Mouse (Mus musculus): ENCODE results near the gene Mphosph10. TPM values are rescaled to one million over a fixed set of nuclear protein-coding genes. Genes with fewer than 3 reads are reported as not detected.

Mphosph10 gene
- total and polyA plus RNA-seq, 2 experiments from 2014 or later, result 6.0 to 20.5 TPM

- no peak overlapping the region for H3K4me2 ChIP-seq (ENCODE audit: low read depth, low read length)
- peak; percentile 85 for TF ChIP-seq CTCF (IDR thresholded peaks at IDR 0.05; ENCODE audit: low read depth)
- 45% methylated on average over 1 of the region's 1 CpGs for WGBS
- no peak overlapping the region for H3K4me3 ChIP-seq (ENCODE audit: low read length)
- H3K4me1 ChIP-seq (ENCODE audit: insufficient read depth, low read length), result no peaks in the 10 kb centered on the region
- peaks cover 12% of the 10 kb centered on the region; the same call in 1 of the 2 replicates for H3K36me3 ChIP-seq (ENCODE audit: insufficient read depth, low read length)
- no peaks in the 10 kb centered on the region for H3K9me3 ChIP-seq (ENCODE audit: low read length)
- no peak overlapping the region for H3K9ac ChIP-seq (replicated peaks; ENCODE audit: low read length)
- H3K27me3 ChIP-seq (ENCODE audit: insufficient read depth, low read length), result no peaks in the 10 kb centered on the region
- ATAC-seq (peak; percentile 87), DNase-seq (ENCODE audit: low spot score) (peak; percentile 77)
- no peak overlapping the region for H3K27ac ChIP-seq
Observed at GRCm38 (mm10) chr7:64326892-64327291, 65.2 kb downstream of the Mphosph10 start.

Other genes with a start within 250 kb of the Mphosph10 start
- 0.16 TPM in 1 of 2 replicates, not detected in the other for gene Trpm1, start 238.4 kb downstream of the Mphosph10 start, total RNA-seq (2014; rRNA removed)
- 0.26 and 0.33 TPM in 2 replicates for gene Trpm1, start 238.4 kb downstream of the Mphosph10 start, polyA plus RNA-seq (2015; fragmentation: Nextera tagmentation; extraction: Ambion mirVana)
- gene Mtmr10, start 104.6 kb downstream of the Mphosph10 start, total RNA-seq (2014; rRNA removed), result 11.7 and 14.5 TPM in 2 replicates
- gene Mtmr10, start 104.6 kb downstream of the Mphosph10 start, polyA plus RNA-seq (2015; fragmentation: Nextera tagmentation; extraction: Ambion mirVana), result 9.5 and 10.5 TPM in 2 replicates
- gene Fan1, start 18.2 kb downstream of the Mphosph10 start, total RNA-seq (2014; rRNA removed), result 6.0 and 9.5 TPM in 2 replicates
- gene Fan1, start 18.2 kb downstream of the Mphosph10 start, polyA plus RNA-seq (2015; fragmentation: Nextera tagmentation; extraction: Ambion mirVana), result 5.4 and 6.0 TPM in 2 replicates
- gene Mcee, start 339 bp upstream of the Mphosph10 start, total RNA-seq (2014; rRNA removed), result 12.9 and 27.0 TPM in 2 replicates
- gene Mcee, start 339 bp upstream of the Mphosph10 start, polyA plus RNA-seq (2015; fragmentation: Nextera tagmentation; extraction: Ambion mirVana), result 62.5 and 69.8 TPM in 2 replicates
- gene Apba2, start 109.4 kb upstream of the Mphosph10 start, total RNA-seq (2014; rRNA removed), result 474 and 567 TPM in 2 replicates
- 180 and 181 TPM in 2 replicates for gene Apba2, start 109.4 kb upstream of the Mphosph10 start, polyA plus RNA-seq (2015; fragmentation: Nextera tagmentation; extraction: Ambion mirVana)

Measured in hindbrain, postnatal 0 days (tissue).